Mouse (Mus musculus) frontal cortex, postnatal 36 days (tissue): ENCODE data around the gene Psme1.

Experiments
- DNase-seq, 2 experiments: peaks; one replicate each; pipeline ENCODE4 v3.0.0; 2022; ENCODE audit warnings: low spot score in 2 of 2

The Psme1 gene

DNA sequence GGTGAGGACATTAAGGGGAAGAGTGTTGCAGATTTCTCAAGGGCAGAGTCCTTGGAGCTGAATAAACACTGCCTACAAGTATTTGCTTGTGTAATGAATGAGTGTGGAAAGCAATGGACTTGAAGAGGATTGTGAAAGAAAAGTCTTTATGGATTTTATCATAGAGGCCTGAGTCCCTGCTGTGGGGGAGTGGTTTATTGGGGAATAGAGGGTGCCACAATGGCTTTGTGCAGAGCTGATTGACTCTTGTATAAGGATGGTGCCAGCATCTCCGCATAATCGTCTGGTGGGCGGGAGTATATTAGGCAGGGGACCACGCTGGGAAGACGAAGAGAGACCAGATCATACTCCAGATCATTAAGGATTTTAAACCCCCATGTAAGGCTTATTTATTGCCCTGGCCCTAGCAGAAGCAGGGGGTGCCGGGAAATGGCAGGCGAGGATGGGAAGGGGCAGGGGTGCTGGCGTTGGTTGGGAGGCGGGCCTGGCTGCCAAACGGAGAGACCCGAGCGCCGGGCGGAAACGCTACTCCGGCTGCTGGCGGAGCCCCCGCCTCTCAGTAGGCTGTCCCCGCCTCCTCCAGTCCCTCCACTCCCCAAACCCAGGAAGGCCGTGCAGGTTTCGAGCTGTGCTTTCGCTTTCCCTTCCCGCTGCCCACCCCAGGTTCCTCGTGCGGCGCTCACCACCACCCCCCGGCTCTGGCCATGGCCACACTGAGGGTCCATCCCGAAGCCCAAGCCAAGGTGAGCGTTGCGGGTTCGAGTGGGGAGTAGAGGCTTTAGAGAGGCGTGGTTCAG is at the start of gene Psme1:
TSS of gene Psme1 (plus strand) at position 253 of the 797 bp plus-strand sequence.
- peak; percentile 62 to 69 for DNase-seq

DNA sequence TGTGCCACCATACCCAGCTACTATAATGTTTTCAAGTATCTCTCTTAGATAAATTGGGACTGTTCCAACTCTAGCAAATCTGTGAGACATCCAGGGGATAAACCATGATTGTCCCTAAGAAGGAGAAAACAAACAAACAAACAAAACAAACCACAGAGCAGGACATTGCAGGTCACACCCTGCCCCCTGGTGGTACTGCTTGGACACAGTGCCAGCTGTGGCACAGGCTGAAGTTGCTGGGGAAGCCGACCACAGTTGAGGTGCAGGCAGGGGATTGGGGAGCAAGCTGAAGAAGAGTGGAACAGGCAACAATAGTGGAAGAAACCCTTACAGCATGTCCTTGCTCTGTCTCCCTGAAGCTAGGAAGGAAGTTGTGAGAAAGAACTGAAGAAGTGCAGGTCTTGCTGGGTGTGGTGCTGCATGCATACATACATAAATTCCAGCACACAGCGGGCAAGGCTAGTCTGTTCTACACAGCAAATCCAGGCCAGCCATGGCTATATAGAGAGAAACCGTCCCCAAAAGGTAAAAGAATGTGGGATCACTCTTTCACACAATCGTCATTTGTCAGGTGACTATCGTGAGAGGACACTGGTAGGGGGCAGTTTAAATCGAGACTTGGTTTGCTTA is 41.7 kb upstream of the Psme1 start:
- DNase-seq: peak in 1 of 2 experiments; percentile 28

DNA sequence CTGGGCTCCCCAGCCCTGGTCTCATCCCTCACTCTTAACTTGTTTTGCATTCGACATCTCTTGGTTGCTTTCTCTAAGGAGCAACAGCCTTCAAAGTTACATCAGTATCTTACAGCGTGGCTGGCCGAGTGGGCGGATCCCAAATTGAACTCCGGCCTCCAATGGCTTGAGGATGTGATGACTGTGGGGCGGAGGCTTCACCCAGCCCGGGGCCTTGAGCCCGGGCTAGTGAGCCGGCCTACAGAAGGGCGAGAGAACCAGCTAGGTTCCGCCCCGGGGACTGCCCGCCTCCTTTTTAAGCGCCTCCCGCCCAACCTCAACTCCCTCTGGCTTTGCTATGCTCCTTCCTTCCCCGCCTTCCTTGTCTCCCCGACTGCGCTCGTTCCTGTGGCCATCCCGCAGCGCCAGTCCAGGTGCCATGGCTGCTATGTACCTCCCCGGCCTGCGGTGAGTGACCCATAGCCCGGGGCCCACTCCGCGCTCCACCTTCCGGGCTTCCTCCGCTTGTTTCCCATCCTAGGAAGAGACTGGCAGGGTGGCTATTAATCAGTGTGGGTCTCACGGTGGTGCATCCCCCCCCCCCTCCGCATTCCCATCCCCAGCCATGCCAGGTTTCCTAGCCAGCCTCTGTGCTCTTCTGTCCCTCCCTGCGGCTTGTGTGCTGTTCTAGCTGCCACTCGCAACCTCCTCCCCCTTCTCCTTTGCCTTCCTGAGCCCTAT is 37.7 kb upstream of the Psme1 start, which contains the start of gene Pck2:
TSS of gene Pck2 (plus strand) at position 200 of the 720 bp plus-strand sequence.
- peak; percentile 77 to 80 for DNase-seq

DNA sequence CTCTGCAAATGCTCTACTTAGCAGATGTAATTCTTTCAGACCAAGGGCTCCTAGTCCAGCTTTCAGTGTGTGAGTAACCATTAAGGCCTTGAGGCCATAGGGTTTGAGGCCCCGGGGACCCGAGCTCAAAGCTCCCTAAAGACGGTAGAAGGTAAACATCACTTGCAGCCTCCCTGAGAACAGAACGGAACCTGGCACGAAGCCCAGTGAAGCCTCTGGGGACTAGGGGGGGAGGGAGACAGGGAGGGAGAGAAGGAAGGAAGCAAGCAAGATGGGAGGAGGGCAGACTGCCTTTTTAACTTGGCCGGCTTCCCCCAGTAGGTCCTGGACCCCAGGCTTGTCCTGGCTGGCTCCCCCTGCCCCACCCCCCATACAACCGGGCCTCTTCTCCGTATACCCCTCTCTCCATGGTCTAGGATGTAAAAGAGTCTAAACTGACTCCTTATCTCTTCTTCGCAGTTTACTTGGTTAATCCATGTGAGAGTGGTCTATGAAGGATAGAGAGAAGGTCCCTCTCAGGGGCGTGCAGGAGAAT is 37.1 kb upstream of the Psme1 start:
- DNase-seq: peak; percentile 63 to 84

DNA sequence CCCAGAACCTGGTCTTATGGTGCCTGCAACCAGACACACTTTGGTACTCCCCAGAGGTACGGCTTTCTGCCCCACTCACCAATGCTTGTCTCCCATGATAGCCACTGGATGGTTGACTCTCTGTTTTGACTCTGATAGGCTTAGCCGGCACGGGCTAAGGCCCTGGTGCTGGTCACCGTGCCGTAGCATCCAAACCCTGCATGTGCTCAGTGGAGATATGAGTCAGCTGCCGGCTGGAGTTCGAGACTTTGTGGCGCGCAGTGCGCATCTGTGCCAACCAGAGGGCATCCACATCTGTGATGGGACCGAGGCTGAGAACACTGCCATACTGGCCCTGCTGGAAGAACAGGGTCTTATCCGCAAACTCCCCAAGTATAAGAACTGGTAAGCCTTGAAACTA is 35.7 kb upstream of the Psme1 start:
- DNase-seq: no peak

DNA sequence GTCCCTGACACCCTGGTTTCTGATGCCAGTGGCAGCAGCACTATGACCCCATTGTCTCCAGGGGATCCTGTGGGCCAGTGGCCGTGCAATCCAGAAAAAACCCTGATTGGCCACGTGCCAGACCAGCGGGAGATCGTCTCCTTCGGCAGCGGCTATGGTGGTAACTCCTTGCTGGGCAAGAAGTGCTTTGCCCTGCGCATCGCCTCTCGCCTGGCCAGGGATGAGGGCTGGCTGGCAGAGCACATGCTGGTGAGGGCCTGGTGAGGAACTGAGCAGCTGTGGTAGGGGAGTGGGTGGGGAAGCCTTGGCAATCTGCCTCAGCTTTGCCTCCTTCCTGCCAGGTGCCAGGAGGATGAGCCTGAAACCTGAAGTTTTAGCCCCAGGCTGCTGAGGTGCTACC is 33.6 kb upstream of the Psme1 start:
- DNase-seq: no peak

DNA sequence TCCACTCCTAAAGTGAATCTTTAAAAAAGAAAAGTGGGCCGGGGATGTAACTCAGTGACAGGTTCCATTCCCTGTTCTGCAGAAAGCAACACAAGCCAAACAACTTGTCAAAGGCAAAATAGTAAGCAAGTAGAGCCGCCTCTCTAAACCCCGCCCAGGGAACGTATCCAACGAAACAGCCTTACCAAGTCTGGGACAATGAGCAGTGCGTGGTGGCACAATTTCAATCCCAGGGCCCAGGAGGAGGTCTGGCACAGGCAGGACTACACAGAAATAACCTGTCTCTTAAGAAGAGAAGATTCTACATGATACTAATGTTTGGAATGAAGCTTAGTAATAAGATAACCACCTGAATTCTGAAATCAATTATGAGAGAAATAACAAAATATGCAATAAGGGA is 27.7 kb upstream of the Psme1 start:
- DNase-seq: no peak

DNA sequence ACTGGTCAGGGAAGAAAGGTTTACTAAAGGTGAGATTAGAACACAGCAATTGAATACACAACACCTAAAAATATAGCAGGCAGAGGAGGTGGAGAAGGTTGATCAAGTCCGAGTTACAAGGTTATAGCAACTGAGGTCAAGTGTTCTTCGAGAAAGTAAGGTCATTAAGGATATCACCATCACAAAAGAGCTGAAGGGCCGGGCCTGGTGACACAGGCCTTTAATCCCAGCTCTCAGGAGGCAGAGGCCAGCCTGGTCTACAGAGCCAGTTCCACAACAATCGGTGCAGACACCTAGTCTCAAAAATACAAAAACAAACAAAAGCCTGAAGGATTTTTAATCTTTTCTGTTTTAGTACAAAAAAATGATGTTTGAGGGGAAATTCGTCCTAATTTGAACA is 26.6 kb upstream of the Psme1 start:
- no peak for DNase-seq

DNA sequence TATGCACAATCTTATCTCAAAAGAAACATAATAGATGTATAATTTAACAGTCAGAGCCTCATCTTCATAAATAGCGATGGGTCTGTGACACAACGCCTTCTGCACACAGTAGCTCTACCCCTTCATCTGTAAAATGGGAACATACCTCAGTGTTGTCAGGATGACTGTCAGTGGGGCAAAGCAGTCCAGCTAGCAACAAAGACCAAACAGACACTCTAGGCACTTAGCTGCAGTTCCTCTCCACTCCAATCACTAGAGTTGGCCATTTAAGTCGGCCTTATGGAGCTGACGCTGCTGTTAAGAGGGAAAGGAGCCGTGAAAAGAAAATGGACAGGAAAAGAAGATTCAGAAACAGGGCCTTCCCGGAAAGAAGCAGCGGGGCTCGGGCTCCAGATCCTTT is 26.1 kb upstream of the Psme1 start:
- no peak for DNase-seq

DNA sequence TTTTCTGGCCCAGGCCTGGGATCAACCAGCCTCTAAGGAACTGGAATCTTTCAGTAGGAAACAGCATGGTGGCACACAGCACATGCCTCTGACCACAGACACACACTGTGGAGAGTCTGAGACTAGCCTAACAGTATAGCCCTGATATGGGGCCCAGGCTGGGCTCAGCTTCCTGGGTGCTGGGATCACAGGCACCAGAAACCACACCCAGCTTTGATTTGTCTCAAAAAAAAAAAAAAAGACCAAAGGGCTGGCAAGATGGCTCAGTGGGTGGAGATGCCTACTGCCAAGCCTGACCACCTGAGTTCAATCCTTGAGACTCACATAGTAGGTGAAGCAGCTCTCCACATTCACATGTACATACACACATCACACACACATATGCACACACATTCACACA is 23.3 kb upstream of the Psme1 start:
- no peak for DNase-seq

DNA sequence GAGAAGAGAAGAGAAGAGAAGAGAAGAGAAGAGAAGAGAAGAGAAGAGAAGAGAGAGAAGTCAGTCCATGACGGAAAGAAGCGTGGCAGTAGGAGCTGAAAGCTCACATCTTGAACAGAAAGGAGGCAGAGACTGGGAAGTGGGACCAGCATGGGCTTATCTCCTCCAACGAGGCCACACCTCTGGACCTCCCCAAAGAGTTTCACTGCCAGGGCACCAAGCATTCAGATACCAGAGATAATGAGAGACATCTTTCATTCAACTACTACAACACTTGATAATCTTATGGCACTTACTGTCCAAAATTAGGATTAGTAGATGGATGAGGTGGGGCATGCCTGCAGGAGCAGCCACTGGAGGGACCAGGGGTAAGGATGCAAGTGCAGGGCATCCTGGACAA is 22.1 kb upstream of the Psme1 start:
- DNase-seq: no peak

DNA sequence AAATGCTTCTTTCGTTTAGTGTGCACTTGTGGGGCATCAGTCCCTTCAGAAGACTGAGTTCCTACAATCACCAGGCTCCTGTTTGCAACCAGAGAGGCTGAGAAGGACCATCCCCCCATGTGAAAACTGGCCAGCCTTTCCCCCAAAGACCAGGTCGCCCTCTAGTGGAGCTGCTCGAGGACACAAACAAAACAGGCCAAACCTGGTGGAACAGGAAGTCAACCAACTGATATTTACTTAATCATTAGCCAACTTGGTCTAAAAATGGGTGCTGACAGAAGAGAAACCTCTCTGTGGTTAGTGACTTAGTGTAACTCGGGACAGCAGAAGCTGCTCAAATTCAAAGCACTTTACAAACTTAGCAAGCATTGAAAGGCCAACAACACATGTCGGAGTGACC is 20.9 kb upstream of the Psme1 start:
- peak; percentile 62 to 75 for DNase-seq

DNA sequence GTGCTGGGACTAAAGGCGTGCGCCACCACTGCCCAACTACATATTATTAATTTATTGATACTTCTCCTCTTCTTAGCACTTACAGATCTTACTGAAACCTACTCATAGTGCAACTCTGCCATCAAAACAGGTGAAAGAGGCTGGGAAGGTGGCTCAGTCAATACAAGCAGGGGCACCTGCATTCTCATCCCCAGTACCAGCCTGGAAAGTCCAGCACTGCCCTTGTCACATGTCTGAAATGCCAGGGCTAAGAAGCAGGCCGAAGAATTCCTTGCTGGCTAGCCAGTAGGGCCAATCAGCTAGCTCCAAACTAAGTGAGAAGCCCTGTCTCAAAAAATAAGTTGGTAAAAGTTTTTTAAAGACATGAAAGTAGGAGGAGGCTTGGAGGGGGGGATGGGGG is 20.3 kb upstream of the Psme1 start:
- no peak for DNase-seq

DNA sequence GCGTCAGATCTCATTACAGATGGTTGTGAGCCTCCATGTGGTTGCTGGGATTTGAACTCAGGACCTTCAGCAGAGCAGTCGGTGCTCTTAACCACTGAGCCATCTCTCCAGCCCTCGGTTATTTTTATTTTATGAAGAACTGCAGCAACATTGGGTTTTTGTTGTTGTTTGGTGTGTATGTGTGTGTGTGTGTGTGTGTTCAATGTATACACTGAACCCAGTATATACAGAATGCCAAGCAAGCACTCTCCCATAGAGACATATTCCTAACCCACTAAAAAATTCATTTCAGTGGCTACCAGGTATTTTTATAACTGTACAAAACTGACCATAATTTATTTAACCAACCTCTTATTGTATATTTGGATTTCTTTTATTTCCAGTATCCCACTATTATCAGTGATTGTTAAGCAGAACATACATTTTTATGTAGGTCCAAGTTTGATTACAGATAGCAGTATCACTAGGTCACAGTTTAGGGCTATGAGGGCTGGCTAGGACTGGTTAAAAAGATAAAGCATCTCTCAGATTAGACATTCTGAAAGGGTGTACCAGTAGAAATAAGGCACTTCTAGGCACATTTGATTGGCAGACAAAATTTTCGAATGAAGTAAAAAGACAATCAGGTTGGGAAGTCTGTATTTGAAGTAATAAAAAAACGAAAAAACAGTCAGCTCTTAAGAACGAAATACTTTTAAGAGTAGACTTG is 19.0 kb upstream of the Psme1 start:
- DNase-seq: no peak

DNA sequence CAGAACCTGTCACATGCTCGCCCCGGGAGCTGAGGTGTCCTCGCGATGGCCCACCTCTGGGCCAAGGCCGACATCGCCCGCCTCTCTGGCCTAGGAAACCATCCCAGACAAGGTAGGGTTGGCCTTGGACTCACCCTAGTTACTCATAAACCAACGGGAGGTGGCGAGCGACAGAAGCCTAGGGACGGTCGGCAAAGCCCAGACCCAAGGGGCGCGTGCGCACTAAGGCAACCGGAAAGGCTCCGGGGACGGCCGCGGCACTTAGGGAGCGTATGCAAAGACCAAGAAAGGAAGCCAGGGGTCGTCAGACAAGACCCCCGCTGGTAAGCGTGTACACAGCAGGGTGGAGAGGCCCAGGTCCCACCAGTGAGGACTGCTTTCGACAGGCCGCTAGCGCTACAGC is 18.1 kb upstream of the Psme1 start, which contains the start of gene Dcaf11:
TSS of gene Dcaf11 (plus strand) at position 208 of the 403 bp plus-strand sequence.
- DNase-seq: peak; percentile 88 to 89

DNA sequence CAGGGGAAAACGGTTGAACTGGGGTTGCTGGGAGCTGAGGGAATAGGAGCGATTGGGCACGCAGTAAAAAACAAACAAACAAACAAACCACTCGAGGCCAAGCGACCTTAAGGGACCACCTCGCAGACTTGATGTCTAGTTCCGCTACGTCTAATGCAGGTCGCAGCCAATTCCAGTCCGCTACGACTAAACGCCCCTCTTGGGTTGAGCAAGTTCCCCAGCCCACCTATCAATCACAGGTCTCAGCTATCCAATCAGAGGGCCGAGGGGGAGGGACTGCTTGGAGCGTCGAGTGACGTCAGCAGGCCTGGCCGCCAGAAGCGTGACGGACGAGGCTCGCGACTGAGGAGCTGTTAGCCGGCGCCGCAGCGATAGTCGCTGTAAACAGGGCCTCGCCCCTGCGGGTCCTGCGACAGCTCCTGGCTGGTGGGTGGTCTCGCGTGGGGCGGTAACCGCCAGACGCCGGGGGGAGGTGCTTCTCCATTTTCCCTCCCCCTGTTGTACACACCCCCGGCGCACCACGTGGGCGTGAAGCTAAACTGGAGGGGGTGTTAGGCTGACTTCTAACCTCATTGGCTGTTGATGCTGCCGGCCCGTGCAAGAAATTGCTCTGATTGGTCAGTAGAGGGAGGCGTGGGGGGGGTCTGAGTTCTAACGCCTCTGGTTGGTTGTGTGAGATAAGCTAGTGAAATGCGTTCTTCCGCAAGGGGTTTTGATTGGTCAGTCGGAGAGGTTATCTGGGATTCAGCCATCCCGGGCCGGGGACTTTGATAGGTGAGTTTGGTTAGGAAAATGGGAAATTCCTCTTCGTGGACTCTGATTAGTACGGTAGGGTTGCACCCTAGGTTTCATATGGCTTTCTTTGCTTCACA is 17.5 kb upstream of the Psme1 start, which contains the start of gene A730061H03Rik:
TSS of gene A730061H03Rik (minus strand) at position 205 of the 872 bp plus-strand sequence.
- peak; percentile 98 to 99 for DNase-seq

DNA sequence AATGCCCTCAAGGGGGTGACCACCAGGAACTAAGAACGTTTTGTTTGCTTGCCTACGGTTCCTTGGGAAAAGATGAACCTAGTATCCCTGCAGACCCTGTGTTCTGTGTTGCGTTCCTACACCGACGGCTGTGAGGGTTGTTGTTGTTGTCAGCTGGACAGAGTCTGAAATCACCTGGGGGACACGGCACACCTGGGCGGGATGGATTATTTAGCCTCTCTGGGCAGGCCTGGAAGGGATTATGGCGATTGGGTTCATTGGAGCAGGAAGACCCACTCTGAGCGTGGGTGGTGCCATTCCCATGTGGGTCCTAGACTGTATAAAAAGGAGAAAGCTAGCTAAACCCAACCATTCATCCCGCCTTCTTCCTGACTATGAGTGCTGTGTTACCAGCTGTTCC is 16.1 kb upstream of the Psme1 start:
- DNase-seq: no peak

DNA sequence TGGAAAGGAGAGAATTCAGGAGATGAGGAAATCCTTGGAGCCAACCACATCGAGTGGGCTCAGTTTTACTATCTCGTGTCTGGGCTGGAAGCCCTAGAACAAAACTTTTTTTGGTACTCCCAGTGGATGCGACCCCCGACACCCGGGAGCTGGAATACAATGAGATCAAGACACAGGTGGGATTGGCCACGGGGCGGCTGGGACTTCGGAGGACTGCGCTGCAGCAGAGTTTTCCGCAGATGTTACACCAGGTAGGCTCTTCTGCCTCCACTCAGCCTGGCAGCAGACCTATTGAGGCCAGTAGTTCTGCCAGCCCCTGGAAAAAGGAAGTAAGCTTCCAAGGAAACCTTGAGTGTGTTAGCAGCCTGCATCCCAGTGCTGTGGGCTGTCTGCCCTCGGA is 14.7 kb upstream of the Psme1 start:
- no peak for DNase-seq

DNA sequence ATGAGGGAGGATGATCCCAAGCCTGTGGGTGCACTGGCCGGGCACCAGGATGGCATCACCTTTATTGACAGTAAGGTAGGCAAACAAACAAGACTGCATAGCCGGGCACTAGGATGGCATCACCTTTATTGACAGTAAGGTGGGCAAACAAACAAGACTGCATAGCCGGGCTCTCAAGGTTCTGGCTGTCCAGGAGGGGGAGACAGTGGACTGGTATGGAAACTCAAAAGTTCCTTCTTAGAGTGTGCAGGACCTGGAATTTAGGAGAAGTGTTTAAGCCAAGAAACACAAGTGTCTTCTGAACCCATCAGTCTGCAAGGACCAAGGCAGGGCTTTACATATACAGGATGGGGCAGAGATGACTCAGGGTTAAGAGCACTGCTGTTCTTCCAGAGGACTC is 12.2 kb upstream of the Psme1 start:
- DNase-seq: no peak

DNA sequence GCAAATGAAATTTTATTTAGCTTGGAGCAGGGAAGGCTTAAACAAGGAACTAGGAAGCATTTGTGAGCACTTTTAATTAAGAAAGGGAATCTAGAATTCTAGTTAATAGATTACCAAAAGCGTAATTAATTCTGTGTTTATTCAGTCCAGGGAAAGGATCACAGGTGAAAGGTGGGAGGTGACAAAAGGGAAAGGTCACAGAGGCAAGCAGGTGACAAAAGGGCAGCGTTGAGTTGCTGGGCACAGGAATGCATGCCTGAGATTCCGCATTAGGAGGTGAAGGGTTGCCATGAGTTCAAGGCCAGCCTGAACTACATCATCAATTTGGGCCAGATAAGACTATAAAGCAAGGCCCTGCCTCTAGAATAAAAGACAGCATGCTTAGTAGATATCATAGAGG is 10.4 kb upstream of the Psme1 start:
- no peak for DNase-seq

DNA sequence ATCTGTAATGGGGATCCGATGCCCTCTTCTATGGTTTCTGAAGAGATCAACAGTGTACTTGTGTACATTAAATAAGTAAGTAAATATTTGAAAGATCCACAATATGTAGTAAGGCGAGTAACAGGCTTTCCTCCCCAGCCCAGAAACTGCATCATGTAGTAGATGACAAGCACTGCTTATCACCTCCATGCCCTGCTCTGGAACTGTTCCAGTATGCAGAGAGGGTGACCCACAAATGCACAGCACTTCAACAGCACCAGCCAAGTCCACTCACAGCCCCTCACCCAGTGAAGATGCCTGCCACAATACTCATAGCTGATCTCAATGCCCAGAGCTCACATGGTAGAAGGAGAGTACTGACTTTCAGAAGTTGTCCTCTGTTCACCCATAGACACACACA is 7.3 kb upstream of the Psme1 start:
- DNase-seq: no peak
